Mouse (Mus musculus) regulatory T cell (primary cell): ENCODE measurements around the gene Snrnp70.

ENCODE experiments used
- in situ Hi-C: fragments of 300-600 bp; cut with MboI, MseI; formaldehyde crosslinking; loops from one replicate; pipeline ENCODE4 v1.15.1; 2025; ENCODE audit warnings: high pct_unique_total_duplicates

Snrnp70 gene

GRCm38 (mm10) chr7:45338161-45338911 is 57.2 kb downstream of the Snrnp70 start:
- in situ Hi-C loops: no loop called here

- in situ Hi-C loops: no loop called here
Measured at GRCm38 (mm10) chr7:45337469-45337868, 58.1 kb downstream of the Snrnp70 start.

- in situ Hi-C loops: no loop called here
Measured at GRCm38 (mm10) chr7:45336319-45336718, 59.2 kb downstream of the Snrnp70 start.

GRCm38 (mm10) chr7:45335056-45335455 is 60.5 kb downstream of the Snrnp70 start, which contains the start of gene Hrc:
Gene Hrc, plus strand, starts transcription at chr7:45335290.
- in situ Hi-C loops: no loop called here

GRCm38 (mm10) chr7:45334605-45335004 is 60.9 kb downstream of the Snrnp70 start:
- in situ Hi-C loops: no loop called here

- in situ Hi-C loops: no loop called here
Measured at GRCm38 (mm10) chr7:45333431-45333982, 62.0 kb downstream of the Snrnp70 start, which contains the start of gene Trpm4. Gene Trpm4, minus strand, starts transcription at chr7:45333780.

GRCm38 (mm10) chr7:45332685-45333425 is 62.7 kb downstream of the Snrnp70 start:
- in situ Hi-C loops: no loop called here

- in situ Hi-C loops: no loop called here
Measured at GRCm38 (mm10) chr7:45331502-45331901, 64.0 kb downstream of the Snrnp70 start.

GRCm38 (mm10) chr7:45328841-45329475 is 66.6 kb downstream of the Snrnp70 start:
- in situ Hi-C loops: no loop called here
